Mouse (Mus musculus): ENCODE results near the gene Slc25a25. TPM values are rescaled to one million over a fixed set of nuclear protein-coding genes. Genes with fewer than 3 reads are reported as not detected.

Slc25a25 gene
- total RNA-seq, 2 experiments from 2014 or later = 7.1 to 14.6 TPM

GRCm38 (mm10) chr2:32367315-32367714 lies 83.9 kb downstream of the Slc25a25 start:
- ATAC-seq (replicated peaks; ENCODE audit: poor library complexity, severe bottlenecking) = no peak

Other genes with a start within 250 kb of the Slc25a25 start
- 17.8 and 30.8 TPM in 2 replicates for gene Pomt1, start 214.9 kb downstream of the Slc25a25 start, total RNA-seq (2014; fragmentation: Nextera tagmentation)
- 40.3 and 51.3 TPM in 2 replicates for gene Pomt1, start 214.9 kb downstream of the Slc25a25 start, total RNA-seq (2017)
- 37.7 and 43.5 TPM in 2 replicates for gene Uck1, start 191.3 kb downstream of the Slc25a25 start, total RNA-seq (2014; fragmentation: Nextera tagmentation)
- gene Uck1, start 191.3 kb downstream of the Slc25a25 start, total RNA-seq (2017) = 28.8 and 33.7 TPM in 2 replicates
- 32.2 and 38.0 TPM in 2 replicates for gene Golga2, start 164.1 kb downstream of the Slc25a25 start, total RNA-seq (2014; fragmentation: Nextera tagmentation)
- 49.7 and 50.9 TPM in 2 replicates for gene Golga2, start 164.1 kb downstream of the Slc25a25 start, total RNA-seq (2017)
- gene Swi5, start 163.4 kb downstream of the Slc25a25 start, total RNA-seq (2014; fragmentation: Nextera tagmentation) = 283 and 409 TPM in 2 replicates
- 384 and 442 TPM in 2 replicates for gene Swi5, start 163.4 kb downstream of the Slc25a25 start, total RNA-seq (2017)
- gene Ciz1, start 99.1 kb downstream of the Slc25a25 start, total RNA-seq (2014; fragmentation: Nextera tagmentation) = 80.5 and 92.0 TPM in 2 replicates
- 50.8 and 52.0 TPM in 2 replicates for gene Ciz1, start 99.1 kb downstream of the Slc25a25 start, total RNA-seq (2017)
- 0.85 TPM in 1 of 2 replicates, not detected in the other for gene Dnm1, start 98.1 kb downstream of the Slc25a25 start, total RNA-seq (2014; fragmentation: Nextera tagmentation)
- not detected in 2 replicates for gene Dnm1, start 98.1 kb downstream of the Slc25a25 start, total RNA-seq (2017)
- 11.7 and 20.7 TPM in 2 replicates for gene 1110008P14Rik, start 69.5 kb downstream of the Slc25a25 start, total RNA-seq (2014; fragmentation: Nextera tagmentation)
- 5.5 and 11.2 TPM in 2 replicates for gene 1110008P14Rik, start 69.5 kb downstream of the Slc25a25 start, total RNA-seq (2017)
- gene Lcn2, start 63.2 kb downstream of the Slc25a25 start, total RNA-seq (2014; fragmentation: Nextera tagmentation) = 24.8 and 50.9 TPM in 2 replicates
- gene Lcn2, start 63.2 kb downstream of the Slc25a25 start, total RNA-seq (2017) = 51.1 and 62.2 TPM in 2 replicates
- gene Ptges2, start 55.5 kb downstream of the Slc25a25 start, total RNA-seq (2014; fragmentation: Nextera tagmentation) = 17.8 and 32.2 TPM in 2 replicates
- 15.2 and 23.4 TPM in 2 replicates for gene Ptges2, start 55.5 kb downstream of the Slc25a25 start, total RNA-seq (2017)
- 3.7 and 4.6 TPM in 2 replicates for gene Naif1, start 988 bp downstream of the Slc25a25 start, total RNA-seq (2014; fragmentation: Nextera tagmentation)
- 3.0 and 4.8 TPM in 2 replicates for gene Naif1, start 988 bp downstream of the Slc25a25 start, total RNA-seq (2017)
- 2.4 and 3.8 TPM in 2 replicates for gene Fam102a, start 83.9 kb upstream of the Slc25a25 start, total RNA-seq (2014; fragmentation: Nextera tagmentation)
- 1.3 and 1.5 TPM in 2 replicates for gene Fam102a, start 83.9 kb upstream of the Slc25a25 start, total RNA-seq (2017)
- gene Dpm2, start 119.4 kb upstream of the Slc25a25 start, total RNA-seq (2014; fragmentation: Nextera tagmentation) = 93.4 and 126 TPM in 2 replicates
- gene Dpm2, start 119.4 kb upstream of the Slc25a25 start, total RNA-seq (2017) = 32.8 and 33.4 TPM in 2 replicates
- 1.8 TPM in 1 of 2 replicates, not detected in the other for gene Pip5kl1, start 123.4 kb upstream of the Slc25a25 start, total RNA-seq (2014; fragmentation: Nextera tagmentation)
- gene Pip5kl1, start 123.4 kb upstream of the Slc25a25 start, total RNA-seq (2017) = not detected in 2 replicates
- gene 9430097D07Rik, start 124.2 kb upstream of the Slc25a25 start, total RNA-seq (2014; fragmentation: Nextera tagmentation) = not detected in 2 replicates
- not detected in 2 replicates for gene 9430097D07Rik, start 124.2 kb upstream of the Slc25a25 start, total RNA-seq (2017)
- 37.5 and 51.7 TPM in 2 replicates for gene St6galnac4, start 135.7 kb upstream of the Slc25a25 start, total RNA-seq (2014; fragmentation: Nextera tagmentation)
- gene St6galnac4, start 135.7 kb upstream of the Slc25a25 start, total RNA-seq (2017) = 26.0 and 31.9 TPM in 2 replicates
- 16.2 and 19.0 TPM in 2 replicates for gene St6galnac6, start 148.3 kb upstream of the Slc25a25 start, total RNA-seq (2014; fragmentation: Nextera tagmentation)
- 11.3 and 14.2 TPM in 2 replicates for gene St6galnac6, start 148.3 kb upstream of the Slc25a25 start, total RNA-seq (2017)
- 3.4 TPM in 1 of 2 replicates, not detected in the other for gene Ak1, start 170.3 kb upstream of the Slc25a25 start, total RNA-seq (2014; fragmentation: Nextera tagmentation)
- gene Ak1, start 170.3 kb upstream of the Slc25a25 start, total RNA-seq (2017) = 0.78 and 3.3 TPM in 2 replicates
- gene Eng, start 195.2 kb upstream of the Slc25a25 start, total RNA-seq (2014; fragmentation: Nextera tagmentation) = 11.0 and 28.9 TPM in 2 replicates
- 4.0 and 6.0 TPM in 2 replicates for gene Eng, start 195.2 kb upstream of the Slc25a25 start, total RNA-seq (2017)

All from granulocyte monocyte progenitor cell, adult 5-6 weeks (primary cell).